ENCODE assay signal across 22 mouse cellular contexts in genomic region chr7:135806139-135806538, GRCm38 (mm10).
DNase-seq lines count a peak whose midpoint lies in the region; ATAC-seq and TF ChIP-seq lines count a peak whose summit lies in the region.
"Had no signal": no experiment of that assay in that cellular context is flagged by ENCODE, and none has a peak within 500 bp of the region (broad histone marks: within the 10 kb centered on the region; RNA-seq: fewer than 3 reads in every experiment).

No protein-coding gene starts in this region.

- no peaks in the 10 kb centered on the region for H3K36me3 ChIP-seq in heart, embryonic 10.5 days
- H3K36me3 ChIP-seq: embryonic facial prominence, embryonic 10.5 days; embryonic facial prominence, embryonic 12.5 days; forebrain, embryonic 15.5 days; G1E had no signal

- H3K27me3 ChIP-seq in heart, embryonic 10.5 days (ENCODE audit: insufficient read depth, poor library complexity, severe bottlenecking): no peaks in the 10 kb centered on the region
- H3K27me3 ChIP-seq in Patski: no peaks in the 10 kb centered on the region
- H3K27me3 ChIP-seq: embryonic facial prominence, embryonic 12.5 days; forebrain, embryonic 13.5 days had no signal

- WGBS in heart, embryonic 10.5 days: 79% methylated on average over 8 of the region's 8 CpGs

- H3K9me3 ChIP-seq in heart, embryonic 10.5 days: no peaks in the 10 kb centered on the region
- H3K9me3 ChIP-seq: embryonic facial prominence, embryonic 10.5 days; embryonic facial prominence, embryonic 12.5 days; forebrain, embryonic 13.5 days; forebrain, embryonic 15.5 days had no signal

- CTCF ChIA-PET in Patski (lab: Charles Lee): interaction anchor here (2.6 kb wide), 1 partner anchor 15 kb away, joined by 9 read pairs; no protein-coding TSS in a partner anchor

- DNase-seq in heart, adult 11 months: peak; percentile 39
- no peak for DNase-seq in heart, embryonic 10.5 days (ENCODE audit: low spot score)
- DNase-seq in Patski (ENCODE audit: low read depth, low spot score): no peak
- no peak for DNase-seq in left cerebral cortex, adult 18-20 months (ENCODE audit: low spot score in 2 of 2)
- no peak for DNase-seq in lung, postnatal 14 days
- DNase-seq: adrenal gland, adult 2 months; adrenal gland, postnatal 10 days; adrenal gland, postnatal 25 days; B cell, adult 2 months; cerebellum, adult 11-12 months; cerebellum, adult 2 months; cerebellum, adult 9-10 months; cerebellum, postnatal 10 days; cerebellum, postnatal 25 days had no signal

- no peak overlapping the region for H3K4me3 ChIP-seq in heart, embryonic 10.5 days
- H3K4me3 ChIP-seq: embryonic facial prominence, embryonic 10.5 days; embryonic facial prominence, embryonic 12.5 days; forebrain, embryonic 13.5 days; forebrain, embryonic 15.5 days had no signal

- H3K4me1 ChIP-seq in heart, embryonic 10.5 days: no peaks in the 10 kb centered on the region

- ATAC-seq in Patski: peak; percentile 79
- ATAC-seq in granulocyte monocyte progenitor cell, adult 5-6 weeks (replicated peaks; ENCODE audit: poor library complexity, severe bottlenecking): peak; percentile 42
- ATAC-seq in megakaryocyte progenitor cell, adult 5-6 weeks (replicated peaks; ENCODE audit: poor library complexity): peak; percentile 43
- ATAC-seq: CD4-positive, CD25-positive, alpha-beta regulatory T cell, adult 4 months; forebrain, embryonic 13.5 days; forebrain, embryonic 15.5 days had no signal

- H3K27ac ChIP-seq in heart, embryonic 10.5 days: no peak overlapping the region
- H3K27ac ChIP-seq: embryonic facial prominence, embryonic 10.5 days; embryonic facial prominence, embryonic 12.5 days; forebrain, embryonic 13.5 days; forebrain, embryonic 15.5 days had no signal

- POLR2A ChIA-PET in Patski (lab: Charles Lee): no interaction called here

- in situ Hi-C loops in Patski (cut with MboI; ENCODE audit: low pct_unique_long_range_greater_than_20kb): no loop called here

- TF ChIP-seq CTCF in Patski (IDR thresholded peaks at IDR 0.05): no peak
